Mouse (Mus musculus): Measurements from ENCODE around the gene Mixl1.

Mixl1 gene

GRCm38 (mm10) chr1:180696626-180697352 is at the start of gene Mixl1:
TSS of gene Mixl1 (minus strand) at chr1:180697034.
- peak; percentile 23 to 38 for DNase-seq

- DNase-seq, result no peak
These were observed 32.4 kb upstream of the Mixl1 start for GRCm38 (mm10) chr1:180729231-180729630.

GRCm38 (mm10) chr1:180726183-180726582 is 29.3 kb upstream of the Mixl1 start:
- no peak for DNase-seq

- DNase-seq, result peak; percentile 95 to 96
These were observed 28.9 kb upstream of the Mixl1 start, which contains the start of gene Acbd3 for GRCm38 (mm10) chr1:180725704-180726179. TSS of gene Acbd3 (plus strand) at chr1:180726043.

- DNase-seq, result no peak
These were observed 26.9 kb upstream of the Mixl1 start for GRCm38 (mm10) chr1:180723701-180724238.

- no peak for DNase-seq
These were observed 25.8 kb upstream of the Mixl1 start for GRCm38 (mm10) chr1:180722608-180723007.

GRCm38 (mm10) chr1:180719951-180720689 is 23.3 kb upstream of the Mixl1 start:
- peak; percentile 85 to 90 for DNase-seq

GRCm38 (mm10) chr1:180719483-180719882 is 22.6 kb upstream of the Mixl1 start:
- DNase-seq, result no peak

GRCm38 (mm10) chr1:180718756-180719155 is 21.9 kb upstream of the Mixl1 start:
- no peak for DNase-seq

GRCm38 (mm10) chr1:180708935-180709776 is 12.3 kb upstream of the Mixl1 start:
- DNase-seq, result peak in 1 of 2 experiments; percentile 42

- DNase-seq, result no peak
These were observed 11.0 kb upstream of the Mixl1 start for GRCm38 (mm10) chr1:180707813-180708212.

- no peak for DNase-seq
These were observed 10.5 kb upstream of the Mixl1 start for GRCm38 (mm10) chr1:180707368-180707767.

GRCm38 (mm10) chr1:180703400-180703799 is 6.6 kb upstream of the Mixl1 start:
- DNase-seq, result peak in 1 of 2 experiments; percentile 39

GRCm38 (mm10) chr1:180698063-180698462 is 1.2 kb upstream of the Mixl1 start:
- no peak for DNase-seq

GRCm38 (mm10) chr1:180691284-180691683 is 5.5 kb downstream of the Mixl1 start:
- no peak for DNase-seq

Measured in lung, postnatal 4 days (tissue).